Mouse (Mus musculus): ENCODE results near the gene Ilkap.

- TF ChIP-seq MAX (IDR thresholded peaks at IDR 0.05; ENCODE audit: low read depth) = no peak
- TF ChIP-seq POLR2A (IDR thresholded peaks at IDR 0.05; ENCODE audit: insufficient read length, low read depth) = no peak
- TF ChIP-seq USF1 (IDR thresholded peaks at IDR 0.05; ENCODE audit: low read depth) = no peak
- TF ChIP-seq TCF12 (IDR thresholded peaks at IDR 0.05; ENCODE audit: insufficient read depth, poor library complexity, severe bottlenecking) = no peak
- TF ChIP-seq POLR2AphosphoS2 (IDR thresholded peaks at IDR 0.05; ENCODE audit: insufficient read length, low read depth) = no peak
- TF ChIP-seq CEBPB (IDR thresholded peaks at IDR 0.05; ENCODE audit: insufficient read depth, poor library complexity, severe bottlenecking) = no peak
- no peak for TF ChIP-seq MYOG (IDR thresholded peaks at IDR 0.05; ENCODE audit: control insufficient read depth in 1 of 3, insufficient read depth in 1 of 3, insufficient read length in 2 of 3, low read depth in 2 of 3)
- TF ChIP-seq E2F4 (IDR thresholded peaks at IDR 0.05; ENCODE audit: insufficient read depth) = no peak
- no peak for TF ChIP-seq REST (IDR thresholded peaks at IDR 0.05; ENCODE audit: insufficient read depth, insufficient read length)
- TF ChIP-seq SRF (IDR thresholded peaks at IDR 0.05; ENCODE audit: control insufficient read depth, insufficient read length, low read depth) = no peak
- TF ChIP-seq MYOD1 (IDR thresholded peaks at IDR 0.05; ENCODE audit: control insufficient read depth in 1 of 3, insufficient read length in 2 of 3, low read depth in 2 of 3) = no peak
Measured at GRCm38 (mm10) chr1:91426397-91426796, 27.8 kb upstream of the Ilkap start.

All from myocyte (in vitro differentiated cells).